Mouse (Mus musculus) hindbrain, embryonic 13.5 days (tissue): Measurements from ENCODE around the gene Ago3. TPM values are rescaled to one million over a fixed set of nuclear protein-coding genes. Genes with fewer than 3 reads are reported as not detected.

ENCODE experiments used
- ATAC-seq: fragments of 200-750 bp; cut with Nextera tagmentation; 2 replicates; pipeline ENCODE4 v1.8.0; 2017; ENCODE audit warnings: moderate TSS enrichment; ENCODE audit not compliant: low FRiP score
- H3K27ac ChIP-seq: fragments of 300-500 bp; sonication (generic); 2 replicates; pipeline ENCODE4 v1.5.1; 2015; ENCODE audit warnings: inconsistent platforms, mild to moderate bottlenecking, moderate library complexity
- H3K27me3 ChIP-seq: fragments of 300-500 bp; sonication (generic); 2 replicates; pipeline ENCODE4 v1.6.1; 2015; ENCODE audit warnings: mild to moderate bottlenecking, inconsistent platforms
- H3K36me3 ChIP-seq: fragments of 300-500 bp; sonication (generic); 2 replicates; pipeline ENCODE4 v1.6.1; 2015; ENCODE audit warnings: mild to moderate bottlenecking, inconsistent platforms
- H3K4me1 ChIP-seq: fragments of 300-500 bp; sonication (generic); replicated peaks from 2 replicates; pipeline ENCODE4 v1.6.1; 2015; ENCODE audit warnings: inconsistent platforms
- H3K4me2 ChIP-seq: fragments of 300-500 bp; sonication (generic); 2 replicates; pipeline ENCODE4 v1.6.1; 2015; ENCODE audit warnings: inconsistent platforms, mild to moderate bottlenecking, moderate library complexity
- H3K4me3 ChIP-seq: fragments of 300-500 bp; sonication (generic); 2 replicates; pipeline ENCODE4 v1.5.1; 2015; ENCODE audit warnings: mild to moderate bottlenecking, inconsistent platforms
- H3K9ac ChIP-seq: fragments of 300-500 bp; sonication (generic); 2 replicates; pipeline ENCODE4 v1.6.1; 2015; ENCODE audit warnings: mild to moderate bottlenecking, inconsistent platforms
- H3K9me3 ChIP-seq: fragments of 300-500 bp; sonication (generic); 2 replicates; pipeline ENCODE4 v1.6.1; 2016; ENCODE audit warnings: inconsistent platforms
- WGBS: fragments of 180-500 bp; shearing (Covaris S2); methylation state at CpG from one replicate; pipeline ENCODE4 v1.1.7; 2015; 5-methylcytosine and 5-hydroxymethylcytosine counted together
- polyA plus RNA-seq: library from polyadenylated mRNA; unstranded; fragments of >200 nt; fragmentation: Nextera tagmentation; extraction: Ambion mirVana; gene quantifications from 2 replicates; pipeline ENCODE4 v1.2.1, GENCODE M21; 2015

Gene Ago3
- polyA plus RNA-seq, 1 experiment from 2014 or later, result 15.7 TPM

DNA sequence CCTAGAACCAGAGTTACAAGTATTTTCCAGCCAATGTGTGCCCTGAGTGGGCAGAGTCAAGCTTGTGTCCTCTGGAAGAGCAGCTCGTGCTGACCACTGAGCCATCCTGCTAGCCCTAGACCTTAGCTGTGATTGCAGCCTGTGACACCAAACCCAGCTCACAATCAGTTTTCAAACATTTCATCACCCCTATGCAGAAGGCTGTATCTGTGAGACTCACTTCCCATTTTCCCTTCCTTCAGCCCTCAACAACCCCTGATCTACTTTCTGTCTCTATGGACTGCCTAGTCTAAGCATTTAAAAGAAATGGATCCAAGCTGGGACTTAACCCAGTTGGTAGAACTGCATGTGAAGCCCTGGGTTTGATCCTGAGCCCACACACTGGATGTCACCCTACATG, 123.9 kb downstream of the Ago3 start:
- Histone ChIP-seq H3K27me3 (peaks cover 57% of the 10 kb centered on the region), H3K4me1 (peaks cover 28% of the 10 kb centered on the region), H3K4me3 (no peak overlapping the region), H3K9ac (no peak overlapping the region), H3K36me3 (no peaks in the 10 kb centered on the region), H3K27ac (no peak overlapping the region), H3K9me3 (no peaks in the 10 kb centered on the region), H3K4me2 (no peak overlapping the region)
- ATAC-seq, result no peak
- 92% methylated on average over 1 of the region's 1 CpGs for WGBS

DNA sequence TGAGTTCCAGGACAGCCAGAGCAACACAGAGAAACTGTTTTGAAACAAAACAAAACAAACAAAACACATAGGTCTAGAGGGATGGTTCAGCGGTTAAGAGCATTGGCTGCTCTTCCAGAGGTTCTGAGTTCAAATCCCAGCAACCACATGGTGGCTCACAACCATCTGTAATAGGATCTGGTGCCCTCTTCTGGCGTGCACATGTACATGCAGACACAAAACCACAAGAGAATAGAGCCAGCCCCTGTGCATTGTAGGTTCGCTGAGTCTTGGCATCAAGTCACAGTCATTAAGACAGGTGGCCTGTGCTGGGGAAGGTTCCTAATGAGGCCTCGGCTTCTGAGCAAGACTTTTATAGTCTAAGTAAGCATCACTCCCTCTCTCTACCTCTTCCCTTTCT, 125.5 kb downstream of the Ago3 start:
- H3K27me3 ChIP-seq, result peaks cover 69% of the 10 kb centered on the region
- 63% methylated on average over 4 of the region's 4 CpGs for WGBS
- ATAC-seq, result no peak

DNA sequence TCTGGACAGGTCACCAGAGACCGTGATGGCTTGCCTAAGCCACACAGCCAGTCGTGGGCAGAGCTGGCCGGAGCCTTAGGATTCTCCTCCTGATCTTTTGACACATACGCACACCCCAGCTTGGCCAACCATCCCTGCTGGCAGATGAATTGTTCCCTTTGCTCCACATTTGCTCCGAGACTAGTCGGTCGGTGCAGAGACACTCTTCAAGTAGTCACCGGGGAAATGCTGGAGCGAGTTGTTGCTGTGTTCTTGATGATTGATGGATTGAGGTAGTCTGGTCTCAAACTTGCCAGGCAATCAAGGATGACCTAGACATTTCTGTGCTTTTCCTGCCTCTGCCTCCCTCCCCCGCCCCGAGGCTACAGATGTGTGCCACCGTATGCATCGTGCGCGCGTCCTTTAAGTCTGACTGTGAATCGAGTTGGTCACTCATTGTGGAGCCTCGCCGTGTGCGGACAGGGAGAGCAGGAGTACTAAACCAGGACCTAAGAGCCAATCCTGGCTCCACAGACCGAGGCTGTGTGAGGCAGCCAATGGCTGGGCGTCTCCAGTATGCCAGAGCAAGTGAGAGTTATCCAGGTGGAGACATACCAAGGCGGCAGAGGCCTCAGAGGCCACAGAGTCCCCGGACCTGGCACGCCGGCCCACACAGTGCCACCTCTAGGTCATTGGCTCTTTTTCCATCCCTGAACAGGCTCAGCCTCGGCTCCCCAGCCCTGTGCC, 127.6 kb downstream of the Ago3 start:
- Histone ChIP-seq H3K36me3 (no peaks in the 10 kb centered on the region), H3K9ac (peak overlapping the region; percentile 65), H3K27ac (no peak overlapping the region), H3K27me3 (peaks cover 79% of the 10 kb centered on the region), H3K4me3 (peak overlapping the region; percentile 33), H3K4me2 (peak overlapping the region; percentile 50), H3K9me3 (no peaks in the 10 kb centered on the region), H3K4me1 (peaks cover 24% of the 10 kb centered on the region)
- WGBS, result 5% methylated on average over 27 of the region's 27 CpGs
- no peak for ATAC-seq

More for the DNA sequence above, 125.5 kb downstream of the Ago3 start:
- H3K9me3 ChIP-seq, result no peaks in the 10 kb centered on the region
- no peak overlapping the region for H3K27ac ChIP-seq
- H3K9ac ChIP-seq, result no peak overlapping the region
- H3K4me1 ChIP-seq, result peaks cover 17% of the 10 kb centered on the region
- H3K4me2 ChIP-seq, result no peak overlapping the region
- no peak overlapping the region for H3K4me3 ChIP-seq
- H3K36me3 ChIP-seq, result no peaks in the 10 kb centered on the region

DNA sequence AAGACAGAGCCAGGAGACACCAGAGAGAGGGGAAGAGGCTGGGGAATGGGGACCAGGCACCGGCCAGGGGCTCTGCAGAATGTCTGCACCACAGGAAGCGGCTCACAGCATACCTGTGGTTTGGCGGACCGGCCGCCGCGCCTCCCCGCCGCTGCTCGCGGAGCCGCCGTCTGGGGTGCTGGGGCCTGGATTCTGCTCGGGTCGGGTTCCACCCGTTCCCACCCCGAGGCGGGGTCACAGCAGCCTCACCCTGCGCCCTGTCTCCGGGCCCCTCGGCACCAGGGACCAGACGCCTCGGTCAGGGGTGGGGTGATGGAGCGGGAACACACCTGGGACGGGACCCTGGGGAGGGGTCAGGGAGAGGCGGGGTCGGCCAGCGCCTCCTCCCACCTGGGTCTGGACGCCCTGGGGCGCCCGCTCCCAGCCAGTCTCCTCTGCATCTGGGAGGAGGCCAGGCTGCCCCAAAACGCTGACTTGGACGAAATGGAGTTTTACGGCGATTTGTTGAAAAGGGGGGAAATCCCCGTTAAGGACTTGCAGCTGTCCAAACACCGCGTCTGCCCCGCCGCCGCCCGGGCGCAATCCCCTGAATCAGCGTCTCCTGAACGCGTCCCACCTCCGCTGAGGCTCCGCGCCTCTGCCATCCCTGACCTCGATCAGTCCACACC, 128.3 kb downstream of the Ago3 start:
- peak overlapping the region; percentile 65 for H3K9ac ChIP-seq
- peak overlapping the region; percentile 33 for H3K4me3 ChIP-seq
- peaks cover 83% of the 10 kb centered on the region for H3K27me3 ChIP-seq
- no peak for ATAC-seq
- H3K9me3 ChIP-seq, result no peaks in the 10 kb centered on the region
- WGBS, result 2% methylated on average over 47 of the region's 50 CpGs
- H3K36me3 ChIP-seq, result no peaks in the 10 kb centered on the region
- H3K4me2 ChIP-seq, result peak overlapping the region; percentile 50
- H3K4me1 ChIP-seq, result peaks cover 30% of the 10 kb centered on the region
- H3K27ac ChIP-seq, result no peak overlapping the region

DNA sequence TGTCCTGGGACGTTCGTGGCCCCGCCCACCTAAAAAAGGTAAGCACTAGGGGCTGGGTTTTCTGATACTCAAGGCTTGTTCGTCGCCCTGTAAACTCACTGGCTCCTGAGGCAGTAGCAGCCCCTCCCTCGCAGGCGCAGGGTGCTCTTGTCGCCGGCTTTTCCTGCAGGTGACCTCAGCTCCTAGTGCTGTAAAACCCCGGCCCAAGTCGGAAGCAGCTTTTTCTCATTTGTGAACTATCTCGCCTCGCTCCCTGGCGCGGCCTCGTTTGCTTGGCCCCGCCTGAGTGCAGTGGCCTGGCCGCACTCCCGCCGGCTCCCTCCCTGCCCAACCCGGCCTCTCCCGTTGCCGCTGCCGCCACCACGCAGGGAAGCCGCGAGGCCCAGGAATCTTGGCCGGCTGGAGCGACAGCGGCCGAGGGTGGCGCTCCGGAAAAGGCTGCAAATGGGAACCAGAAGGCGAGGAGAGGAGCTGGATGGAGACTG, 132.7 kb downstream of the Ago3 start:
- WGBS, result under 1% methylated on average over 34 of the region's 34 CpGs
- Histone ChIP-seq H3K4me1 (peaks cover 24% of the 10 kb centered on the region), H3K9me3 (no peaks in the 10 kb centered on the region), H3K9ac (peak overlapping the region; percentile 68), H3K4me2 (peak overlapping the region; percentile 67), H3K36me3 (no peaks in the 10 kb centered on the region), H3K4me3 (peak overlapping the region; percentile 38), H3K27me3 (peaks cover 75% of the 10 kb centered on the region), H3K27ac (no peak overlapping the region)
- ATAC-seq, result 0 out of 2 replicates have a peak, but pooled peaks have one; percentile 12

DNA sequence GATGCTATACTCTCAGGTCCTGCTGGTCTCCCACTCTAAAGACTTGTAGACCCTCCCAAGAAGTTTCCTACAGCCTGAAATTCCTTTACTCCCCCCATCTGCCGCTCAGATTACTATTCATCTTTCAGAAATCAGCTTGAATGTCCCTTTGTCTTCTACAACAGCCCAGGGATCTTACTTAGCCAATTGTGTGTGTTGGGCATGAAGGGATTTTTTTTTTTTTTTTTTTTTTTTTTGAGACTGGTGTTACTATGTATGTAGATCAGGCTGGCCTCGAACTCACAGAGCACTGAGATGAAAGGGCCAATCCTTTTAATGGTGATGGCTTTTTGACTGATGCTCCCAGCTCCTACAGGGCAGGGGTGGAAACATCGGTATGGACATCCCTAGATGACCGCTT, 133.4 kb downstream of the Ago3 start:
- Histone ChIP-seq H3K36me3 (no peaks in the 10 kb centered on the region), H3K4me3 (0 out of 2 replicates have a peak overlapping the region, but pooled peaks have one; percentile 38), H3K27me3 (peaks cover 72% of the 10 kb centered on the region), H3K4me2 (no peak overlapping the region), H3K9me3 (no peaks in the 10 kb centered on the region), H3K9ac (no peak overlapping the region), H3K4me1 (peaks cover 17% of the 10 kb centered on the region), H3K27ac (no peak overlapping the region)
- no peak for ATAC-seq
- WGBS, result 34% methylated on average over 4 of the region's 4 CpGs

DNA sequence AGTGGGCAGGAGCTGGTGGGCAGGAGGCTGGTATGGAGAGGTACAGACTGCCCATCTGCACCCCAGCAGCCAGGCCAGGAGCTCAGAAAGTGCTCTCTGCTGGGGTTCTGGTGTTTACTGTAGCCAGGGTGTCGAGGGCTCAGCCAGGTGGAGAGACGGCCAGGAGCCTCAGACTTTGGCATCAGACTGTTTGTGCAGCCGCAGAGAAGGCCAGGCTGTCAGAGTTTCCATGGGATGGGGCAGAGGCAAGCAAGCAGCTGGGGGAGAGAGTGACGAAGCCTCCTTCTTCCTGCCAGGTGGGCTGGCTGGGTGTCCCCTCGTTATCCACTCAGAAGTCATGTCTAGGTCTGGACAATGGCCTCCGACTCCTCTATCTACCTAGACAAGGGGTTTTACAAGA, 134.2 kb downstream of the Ago3 start:
- peaks cover 13% of the 10 kb centered on the region for H3K4me1 ChIP-seq
- H3K36me3 ChIP-seq, result no peaks in the 10 kb centered on the region
- no peak overlapping the region for H3K27ac ChIP-seq
- peaks cover 70% of the 10 kb centered on the region for H3K27me3 ChIP-seq
- 81% methylated on average over 6 of the region's 6 CpGs for WGBS
- H3K4me2 ChIP-seq, result no peak overlapping the region
- H3K9ac ChIP-seq, result no peak overlapping the region
- no peaks in the 10 kb centered on the region for H3K9me3 ChIP-seq
- H3K4me3 ChIP-seq, result no peak overlapping the region
- no peak for ATAC-seq

DNA sequence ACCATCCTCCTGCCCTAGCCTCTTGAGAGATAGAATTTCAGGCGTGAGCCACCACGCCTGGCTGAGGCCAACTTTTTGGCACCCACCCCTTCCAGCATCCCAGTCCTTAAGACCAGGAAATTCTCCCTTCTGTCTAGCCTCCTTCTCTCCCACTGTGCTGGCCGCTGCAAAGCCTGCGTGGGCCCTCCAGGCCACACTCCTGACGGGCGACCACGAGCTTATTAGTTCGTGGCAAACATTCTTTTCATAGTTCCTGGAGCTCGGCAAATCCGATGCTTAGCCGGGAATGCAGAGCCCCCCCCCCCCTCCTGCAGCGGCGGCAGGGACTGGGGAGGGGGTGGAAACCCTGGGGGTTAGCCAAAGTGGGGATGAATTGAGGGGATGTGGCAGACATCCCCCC, 138.2 kb downstream of the Ago3 start:
- peaks cover 22% of the 10 kb centered on the region for H3K4me1 ChIP-seq
- peaks cover 70% of the 10 kb centered on the region for H3K27me3 ChIP-seq
- no peak overlapping the region for H3K27ac ChIP-seq
- H3K9me3 ChIP-seq, result no peaks in the 10 kb centered on the region
- 47% methylated on average over 11 of the region's 13 CpGs for WGBS
- no peak overlapping the region for H3K9ac ChIP-seq
- H3K36me3 ChIP-seq, result no peaks in the 10 kb centered on the region
- ATAC-seq, result no peak
- no peak overlapping the region for H3K4me2 ChIP-seq
- H3K4me3 ChIP-seq, result no peak overlapping the region

DNA sequence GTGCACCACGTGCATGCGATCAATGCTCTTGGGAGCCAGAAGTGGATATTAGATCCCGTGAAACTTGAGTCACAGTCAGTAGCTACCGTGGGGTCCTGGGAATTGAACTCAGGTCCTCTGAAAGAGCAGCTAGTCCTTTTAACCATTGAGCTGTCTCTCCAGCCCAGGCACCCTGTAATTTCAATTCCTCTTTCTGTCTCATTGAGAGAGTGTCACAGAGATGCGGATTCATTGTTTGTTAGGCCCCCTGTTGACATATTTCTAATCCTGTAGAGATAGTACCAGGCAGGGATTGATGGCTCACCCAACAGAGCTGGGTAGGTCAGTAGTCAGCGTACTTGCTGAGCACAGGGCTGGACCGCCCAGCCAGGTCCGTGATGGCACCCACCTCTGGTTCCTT, 139.0 kb downstream of the Ago3 start:
- no peak for ATAC-seq
- Histone ChIP-seq H3K36me3 (no peaks in the 10 kb centered on the region), H3K27me3 (peaks cover 68% of the 10 kb centered on the region), H3K9me3 (no peaks in the 10 kb centered on the region), H3K9ac (no peak overlapping the region), H3K4me1 (peaks cover 22% of the 10 kb centered on the region), H3K27ac (no peak overlapping the region), H3K4me3 (no peak overlapping the region), H3K4me2 (no peak overlapping the region)
- 79% methylated on average over 8 of the region's 8 CpGs for WGBS

DNA sequence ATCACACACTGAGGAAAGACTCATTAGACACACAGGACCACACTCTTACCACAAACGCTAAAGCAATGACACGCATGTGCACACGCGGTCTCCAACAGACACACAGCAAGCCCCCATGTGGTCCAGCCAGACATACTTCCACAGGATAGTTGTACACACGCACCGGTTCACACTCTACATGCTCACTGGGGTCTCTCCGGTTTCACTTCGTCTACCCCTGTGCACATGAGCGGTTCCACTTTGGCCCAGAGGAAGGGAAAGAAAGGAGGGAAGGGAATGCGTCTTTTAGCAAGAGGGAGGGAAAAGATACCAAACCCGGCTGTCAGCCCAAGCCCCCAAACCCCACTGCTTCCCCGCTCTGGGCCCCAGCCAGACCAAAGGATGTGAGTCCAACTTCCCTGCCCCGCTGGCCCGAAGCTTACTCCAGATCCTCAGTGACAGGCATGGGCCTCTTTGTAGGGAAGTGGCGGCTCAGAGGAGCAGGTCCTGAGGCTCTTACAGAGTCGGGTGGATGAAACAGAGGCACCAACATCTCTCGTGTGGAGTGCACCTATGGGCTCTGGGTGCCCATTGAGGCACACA, 141.2 kb downstream of the Ago3 start:
- ATAC-seq, result no peak
- 37% methylated on average over 17 of the region's 17 CpGs for WGBS
- no peak overlapping the region for H3K27ac ChIP-seq
- peaks cover 22% of the 10 kb centered on the region for H3K4me1 ChIP-seq
- H3K4me2 ChIP-seq, result peak overlapping the region; percentile 10; the same call in 1 of the 2 replicates
- H3K9me3 ChIP-seq, result no peaks in the 10 kb centered on the region
- no peaks in the 10 kb centered on the region for H3K36me3 ChIP-seq
- peaks cover 75% of the 10 kb centered on the region for H3K27me3 ChIP-seq
- H3K9ac ChIP-seq, result 0 out of 2 replicates have a peak overlapping the region, but pooled peaks have one; percentile 24
- H3K4me3 ChIP-seq, result peak overlapping the region; percentile 2; the same call in 1 of the 2 replicates

DNA sequence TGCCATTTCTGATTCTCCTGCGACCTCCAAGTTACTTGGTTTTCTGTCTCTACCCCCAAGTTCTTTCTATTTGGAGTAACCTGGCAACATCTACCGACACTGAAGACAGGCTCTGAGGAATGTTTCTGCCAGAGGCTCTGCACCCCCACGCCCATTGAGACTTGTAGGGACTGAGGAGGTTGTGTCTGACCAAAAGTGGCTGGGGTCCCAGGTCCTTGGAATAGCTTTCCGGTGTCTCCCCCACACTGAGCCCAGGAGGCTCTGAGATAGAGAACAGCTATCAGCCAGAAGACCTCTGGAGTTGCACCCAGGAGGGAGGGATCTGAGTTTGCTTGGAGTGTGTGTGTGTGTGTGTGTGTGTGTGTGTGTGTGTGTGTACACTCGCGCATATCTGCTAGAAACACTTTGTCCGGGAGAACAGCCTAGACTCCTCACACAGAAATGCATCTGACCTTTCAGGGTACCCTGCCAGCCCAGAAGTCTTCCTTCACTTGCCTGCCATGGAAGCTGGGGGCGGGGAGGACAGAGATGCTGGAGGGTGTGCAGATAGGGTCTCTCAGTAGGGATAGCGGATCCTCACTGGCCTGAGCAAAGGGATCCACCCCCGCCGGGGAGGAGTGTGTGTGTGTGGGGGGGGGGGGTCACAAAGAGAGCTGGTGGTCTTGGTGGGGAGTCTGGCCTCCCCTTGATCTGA, 141.9 kb downstream of the Ago3 start:
- WGBS, result 30% methylated on average over 11 of the region's 11 CpGs
- Histone ChIP-seq H3K27ac (no peak overlapping the region), H3K27me3 (peaks cover 78% of the 10 kb centered on the region), H3K36me3 (no peaks in the 10 kb centered on the region), H3K4me3 (peak overlapping the region; percentile 2; the same call in 1 of the 2 replicates), H3K4me2 (0 out of 2 replicates have a peak overlapping the region, but pooled peaks have one; percentile 8), H3K4me1 (peaks cover 22% of the 10 kb centered on the region), H3K9ac (peak overlapping the region; percentile 24; the same call in 1 of the 2 replicates), H3K9me3 (no peaks in the 10 kb centered on the region)
- no peak for ATAC-seq

DNA sequence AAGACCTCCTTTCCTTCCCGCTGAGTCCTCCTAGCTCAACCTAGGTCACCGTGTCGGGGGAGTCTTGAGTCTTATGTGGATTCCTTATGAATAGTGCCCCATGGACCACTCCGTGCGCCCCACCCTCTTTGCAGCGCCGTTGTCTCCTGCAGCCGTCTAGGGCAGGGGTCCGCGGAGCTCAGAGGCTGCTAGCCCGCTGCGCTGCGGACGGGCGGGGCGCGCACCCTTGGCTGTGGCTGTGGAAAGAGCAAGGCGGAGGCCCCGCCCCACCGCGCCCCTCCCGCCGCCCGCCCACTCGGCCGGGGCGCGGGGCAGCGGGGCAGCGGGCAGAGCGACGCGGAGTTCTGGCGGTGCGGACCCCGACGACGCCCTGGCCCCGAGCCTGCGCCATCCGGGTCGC, 142.9 kb downstream of the Ago3 start, which contains the start of gene Col8a2:
TSS of gene Col8a2 (plus strand) at position 302 of the 400 bp plus-strand sequence.
- peaks cover 78% of the 10 kb centered on the region for H3K27me3 ChIP-seq
- H3K27ac ChIP-seq, result no peak within 1 kb of the TSS
- H3K4me2 ChIP-seq, result peak within 1 kb of the TSS; percentile 52
- H3K4me1 ChIP-seq, result peaks cover 22% of the 10 kb centered on the region
- peak within 1 kb of the TSS; percentile 35 for H3K4me3 ChIP-seq
- H3K9ac ChIP-seq, result peak within 1 kb of the TSS; percentile 61
- WGBS, result 2% methylated on average over 28 of the region's 42 CpGs
- ATAC-seq, result no peak
- H3K9me3 ChIP-seq, result no peaks in the 10 kb centered on the region
- no peaks in the 10 kb centered on the region for H3K36me3 ChIP-seq
